Mouse (Mus musculus): ENCODE measurements around the gene Ythdc1. TPM values are rescaled to one million over a fixed set of nuclear protein-coding genes. Genes with fewer than 3 reads are reported as not detected.

The Ythdc1 gene
- polyA plus RNA-seq (2016; fragmentation: Nextera tagmentation; extraction: Ambion mirVana): 54.1 and 55.4 TPM in 2 replicates

DNA sequence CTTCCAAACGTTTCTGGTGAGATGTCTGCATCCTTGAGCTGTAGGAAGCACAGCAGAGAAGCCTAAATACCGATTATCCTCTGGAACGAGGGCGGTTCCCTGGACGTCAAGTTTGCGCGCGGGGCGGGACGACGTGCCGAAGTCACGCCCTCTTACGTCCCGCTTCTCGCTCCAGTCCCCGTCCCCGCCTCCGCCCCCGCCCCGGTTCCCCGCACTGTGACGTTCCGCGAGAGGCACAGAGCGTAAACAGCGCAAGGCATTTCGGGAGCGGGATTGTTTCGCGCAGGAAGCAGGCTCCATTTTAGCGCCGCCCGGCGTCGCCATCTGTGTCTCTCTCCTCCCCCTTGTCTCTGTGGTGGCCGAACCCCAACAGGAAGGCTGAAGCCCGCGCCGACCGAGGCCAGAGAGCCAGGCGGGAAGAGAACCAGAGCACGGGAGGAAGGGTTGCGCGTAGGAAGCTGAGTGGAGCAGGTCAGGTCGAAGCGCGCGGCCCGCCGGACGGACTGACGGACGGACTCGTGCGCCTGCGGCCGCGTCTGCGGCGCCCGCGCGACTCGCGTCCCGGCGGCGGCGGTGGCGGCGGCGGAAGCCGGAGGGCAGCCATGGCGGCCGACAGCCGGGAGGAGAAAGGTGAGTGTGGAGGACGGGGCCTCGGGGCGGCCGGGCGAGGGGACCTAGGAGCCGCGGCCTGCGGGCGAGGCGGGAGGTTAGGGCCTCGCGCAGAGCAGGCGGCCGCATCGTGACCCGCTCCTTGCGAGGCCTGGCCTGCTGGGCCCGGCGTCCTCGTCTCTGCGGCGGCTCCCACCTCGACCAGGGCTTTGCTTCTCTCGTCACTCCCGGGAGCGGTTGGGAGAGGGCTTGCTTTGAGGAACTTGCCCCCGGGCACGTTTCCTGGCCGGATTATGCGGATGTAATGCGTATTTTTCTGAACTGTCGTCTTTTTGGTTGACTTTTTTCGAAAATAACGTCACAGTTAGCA lies at the start of gene Ythdc1:
Gene Ythdc1 (plus strand): TSS at position 260 of the 979 bp plus-strand sequence.
- H3K4me3 ChIP-seq (replicated peaks): peak within 1 kb of the TSS; percentile 91
- WGBS: under 1% methylated on average over 104 of the region's 111 CpGs
- H3K27ac ChIP-seq: peak within 1 kb of the TSS; percentile 97
- peak within 1 kb of the TSS; percentile 93 for H3K9ac ChIP-seq
- H3K27me3 ChIP-seq: no peaks in the 10 kb centered on the region
- no peaks in the 10 kb centered on the region for H3K9me3 ChIP-seq
- H3K36me3 ChIP-seq (replicated peaks): no peaks in the 10 kb centered on the region
- H3K4me1 ChIP-seq: peaks cover 5% of the 10 kb centered on the region
- ATAC-seq (ENCODE audit: low FRiP score): peak; percentile 98
- H3K4me2 ChIP-seq: peak within 1 kb of the TSS; percentile 64

DNA sequence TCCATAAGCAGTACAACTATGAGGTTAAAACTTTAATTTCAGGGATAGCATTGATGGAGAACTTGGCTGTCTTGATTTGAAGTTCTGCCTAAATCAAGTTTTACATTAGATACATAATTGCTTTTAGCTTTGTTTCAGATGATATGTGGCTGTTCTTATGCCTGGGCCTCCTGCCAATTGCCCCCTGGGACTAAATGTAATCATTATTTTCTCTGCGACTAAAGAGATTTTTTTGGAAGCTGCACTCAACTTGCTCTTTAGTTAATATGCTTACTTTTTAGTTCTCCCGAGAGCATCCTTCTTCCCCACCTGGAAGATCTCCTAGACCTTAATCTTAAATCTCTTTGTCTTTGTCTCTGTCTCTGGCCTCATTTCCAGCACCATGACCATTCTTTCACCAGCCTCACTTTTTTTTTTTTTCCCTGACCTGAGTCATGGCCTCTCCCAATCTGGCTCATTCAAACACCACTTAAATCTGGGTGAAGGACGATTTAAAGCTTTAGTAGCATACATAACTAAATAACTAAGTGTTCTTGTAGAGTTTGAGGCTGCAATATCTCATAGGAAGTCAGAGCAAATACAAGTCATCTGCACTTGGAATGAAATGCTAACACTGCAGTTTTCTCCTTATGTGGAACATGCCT lies 34.9 kb upstream of the Ythdc1 start:
- no peak overlapping the region for H3K4me3 ChIP-seq (replicated peaks)
- no peak for ATAC-seq (ENCODE audit: low FRiP score)
- no peaks in the 10 kb centered on the region for H3K9me3 ChIP-seq
- WGBS: 58% methylated on average over 3 of the region's 3 CpGs
- no peaks in the 10 kb centered on the region for H3K27me3 ChIP-seq
- no peak overlapping the region for H3K9ac ChIP-seq
- no peaks in the 10 kb centered on the region for H3K36me3 ChIP-seq (replicated peaks)
- H3K27ac ChIP-seq: no peak overlapping the region
- no peak overlapping the region for H3K4me2 ChIP-seq
- H3K4me1 ChIP-seq: no peaks in the 10 kb centered on the region

DNA sequence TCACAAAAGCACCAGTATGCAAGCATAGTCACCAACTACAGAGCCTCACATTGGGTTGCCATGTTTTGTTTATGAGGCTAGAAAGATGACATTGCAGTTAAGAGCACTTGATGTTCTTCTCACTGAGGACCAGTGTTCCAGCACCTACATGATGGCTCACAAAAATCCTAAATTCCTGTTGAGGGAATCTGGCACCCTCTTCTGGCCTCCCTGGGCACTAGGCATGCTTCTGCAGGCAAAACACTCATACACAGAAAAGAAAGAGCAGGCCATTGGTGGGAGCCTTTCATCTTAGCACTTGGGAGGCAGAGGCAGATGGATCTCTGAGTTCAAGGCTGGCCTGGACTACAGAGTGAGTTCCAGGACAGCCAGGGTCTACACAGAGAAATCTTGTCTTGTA lies 33.0 kb upstream of the Ythdc1 start:
- Histone ChIP-seq H3K4me2 (no peak overlapping the region), H3K9me3 (no peaks in the 10 kb centered on the region), H3K9ac (no peak overlapping the region), H3K4me1 (no peaks in the 10 kb centered on the region), H3K36me3 (replicated peaks) (no peaks in the 10 kb centered on the region), H3K27ac (no peak overlapping the region), H3K27me3 (no peaks in the 10 kb centered on the region), H3K4me3 (replicated peaks) (no peak overlapping the region)
- no peak for ATAC-seq (ENCODE audit: low FRiP score)

DNA sequence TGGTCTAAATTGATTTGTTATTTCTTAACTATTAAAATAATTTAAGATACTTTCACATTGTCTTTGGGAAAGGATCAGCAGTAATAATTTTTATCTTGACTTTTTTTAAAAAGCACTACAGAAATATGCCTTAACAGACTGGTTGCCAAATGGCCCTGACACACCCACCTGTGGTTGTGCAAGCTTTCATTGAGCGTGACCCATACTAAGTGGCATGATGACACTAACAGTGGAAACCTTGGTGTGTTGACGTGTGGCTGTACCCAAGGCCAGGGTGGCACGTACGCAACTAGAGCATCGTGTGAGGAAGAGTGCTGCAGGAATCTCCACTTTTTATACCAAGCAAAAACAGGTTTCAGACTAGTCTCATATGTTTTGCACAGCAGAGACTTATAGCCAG lies 27.1 kb upstream of the Ythdc1 start:
- Histone ChIP-seq H3K4me3 (replicated peaks) (no peak overlapping the region), H3K27ac (no peak overlapping the region), H3K9me3 (no peaks in the 10 kb centered on the region), H3K36me3 (replicated peaks) (no peaks in the 10 kb centered on the region), H3K4me2 (no peak overlapping the region), H3K27me3 (no peaks in the 10 kb centered on the region), H3K9ac (no peak overlapping the region), H3K4me1 (no peaks in the 10 kb centered on the region)
- 90% methylated on average over 5 of the region's 5 CpGs for WGBS
- ATAC-seq (ENCODE audit: low FRiP score): no peak

DNA sequence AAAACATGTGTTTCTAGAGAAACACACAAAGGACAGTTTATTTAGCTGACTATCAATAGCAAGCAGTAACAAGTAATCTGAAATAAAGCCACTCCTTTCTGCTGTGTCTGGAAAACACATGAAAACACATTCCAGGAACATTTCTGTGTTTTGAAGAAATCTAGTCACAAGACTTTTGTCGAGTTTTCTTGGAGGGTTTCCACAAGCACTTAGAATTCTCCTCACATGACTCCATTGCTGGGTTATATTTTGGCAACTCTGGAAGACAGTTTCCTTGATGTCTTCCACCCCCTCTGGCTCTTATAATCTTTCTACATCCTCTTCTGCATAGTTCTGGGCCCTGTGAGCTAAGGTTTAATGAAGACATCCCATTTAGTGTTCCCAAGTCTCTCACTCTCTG lies 25.6 kb upstream of the Ythdc1 start:
- WGBS: 82% methylated on average over 1 of the region's 1 CpGs
- Histone ChIP-seq H3K4me1 (no peaks in the 10 kb centered on the region), H3K36me3 (replicated peaks) (no peaks in the 10 kb centered on the region)

DNA sequence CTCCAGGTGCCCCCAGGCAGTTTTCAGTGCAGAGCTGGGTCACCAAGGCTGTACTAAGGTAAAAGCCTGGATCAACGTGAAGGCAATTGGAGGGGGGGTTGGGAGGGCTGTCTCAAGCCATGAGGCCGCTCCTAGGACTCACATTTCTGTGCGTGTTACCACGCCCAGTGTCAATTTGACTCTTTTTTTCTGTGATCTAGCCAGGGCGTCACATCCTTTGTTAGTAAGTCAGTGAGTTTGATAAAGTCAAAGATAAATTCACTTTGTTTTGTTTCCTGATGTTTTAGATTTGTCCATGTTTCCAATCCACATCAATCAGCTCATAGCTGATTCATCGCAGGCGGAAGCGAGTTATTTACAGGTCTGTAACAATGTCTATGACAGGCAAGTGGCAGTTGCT lies 21.0 kb upstream of the Ythdc1 start:
- Histone ChIP-seq H3K4me1 (no peaks in the 10 kb centered on the region; the same call in 1 of the 2 replicates), H3K4me2 (no peak overlapping the region), H3K9me3 (no peaks in the 10 kb centered on the region), H3K9ac (no peak overlapping the region), H3K36me3 (replicated peaks) (no peaks in the 10 kb centered on the region), H3K27ac (no peak overlapping the region), H3K4me3 (replicated peaks) (no peak overlapping the region), H3K27me3 (no peaks in the 10 kb centered on the region)
- no peak for ATAC-seq (ENCODE audit: low FRiP score)
- WGBS: 71% methylated on average over 8 of the region's 8 CpGs

More for the DNA sequence above, 25.6 kb upstream of the Ythdc1 start:
- Histone ChIP-seq H3K4me3 (replicated peaks) (no peak overlapping the region), H3K9me3 (no peaks in the 10 kb centered on the region), H3K27me3 (no peaks in the 10 kb centered on the region), H3K4me2 (no peak overlapping the region), H3K9ac (no peak overlapping the region), H3K27ac (no peak overlapping the region)
- no peak for ATAC-seq (ENCODE audit: low FRiP score)

DNA sequence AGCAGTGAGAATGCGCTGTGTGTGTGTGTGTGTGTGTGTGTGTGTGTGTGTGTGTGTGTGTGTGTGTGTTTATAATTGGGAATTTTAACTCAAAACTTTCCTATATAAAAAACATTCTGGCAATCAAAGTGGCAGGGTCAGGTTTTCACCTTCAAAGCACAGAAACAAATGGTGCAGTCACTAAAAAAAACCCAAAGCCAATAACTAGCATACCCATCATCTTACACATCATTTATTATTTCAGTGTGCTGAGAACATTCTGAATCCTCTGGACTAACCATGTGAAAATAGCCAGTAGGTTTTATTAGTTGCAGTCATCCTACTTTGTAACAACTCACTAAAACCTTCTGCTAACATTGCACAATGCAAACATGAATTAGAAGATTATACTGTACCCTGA lies 19.8 kb upstream of the Ythdc1 start:
- 90% methylated on average over 1 of the region's 1 CpGs for WGBS
- H3K27ac ChIP-seq: no peak overlapping the region
- no peak overlapping the region for H3K4me3 ChIP-seq (replicated peaks)
- H3K27me3 ChIP-seq: no peaks in the 10 kb centered on the region
- H3K9me3 ChIP-seq: no peaks in the 10 kb centered on the region
- no peak overlapping the region for H3K4me2 ChIP-seq
- H3K9ac ChIP-seq: no peak overlapping the region
- no peaks in the 10 kb centered on the region; the same call in 1 of the 2 replicates for H3K4me1 ChIP-seq
- no peaks in the 10 kb centered on the region for H3K36me3 ChIP-seq (replicated peaks)
- ATAC-seq (ENCODE audit: low FRiP score): no peak

DNA sequence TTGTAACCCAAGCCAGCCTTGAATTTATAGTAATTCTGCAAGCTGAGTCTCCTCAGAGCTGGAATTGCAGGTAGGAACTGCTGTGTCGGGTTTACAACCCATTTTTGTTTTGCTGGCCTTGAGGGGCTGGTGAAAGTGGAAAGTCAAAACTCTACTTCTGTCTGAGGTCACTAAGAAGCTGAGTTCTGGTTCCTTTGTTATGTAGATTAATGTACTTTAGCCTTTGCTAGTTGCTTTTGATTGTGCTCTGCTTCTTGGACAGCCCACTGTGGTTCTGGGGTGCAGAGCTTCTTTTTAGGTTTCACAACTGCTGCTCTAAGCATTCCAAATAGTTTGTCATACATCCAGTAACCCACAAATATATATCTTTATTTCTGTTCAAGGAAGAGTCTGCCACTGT lies 17.2 kb upstream of the Ythdc1 start:
- Histone ChIP-seq H3K4me1 (no peaks in the 10 kb centered on the region; the same call in 1 of the 2 replicates), H3K36me3 (replicated peaks) (no peaks in the 10 kb centered on the region), H3K9ac (no peak overlapping the region), H3K9me3 (no peaks in the 10 kb centered on the region), H3K4me3 (replicated peaks) (no peak overlapping the region), H3K4me2 (no peak overlapping the region), H3K27me3 (no peaks in the 10 kb centered on the region), H3K27ac (no peak overlapping the region)
- ATAC-seq (ENCODE audit: low FRiP score): no peak
- 41% methylated on average over 1 of the region's 1 CpGs for WGBS

DNA sequence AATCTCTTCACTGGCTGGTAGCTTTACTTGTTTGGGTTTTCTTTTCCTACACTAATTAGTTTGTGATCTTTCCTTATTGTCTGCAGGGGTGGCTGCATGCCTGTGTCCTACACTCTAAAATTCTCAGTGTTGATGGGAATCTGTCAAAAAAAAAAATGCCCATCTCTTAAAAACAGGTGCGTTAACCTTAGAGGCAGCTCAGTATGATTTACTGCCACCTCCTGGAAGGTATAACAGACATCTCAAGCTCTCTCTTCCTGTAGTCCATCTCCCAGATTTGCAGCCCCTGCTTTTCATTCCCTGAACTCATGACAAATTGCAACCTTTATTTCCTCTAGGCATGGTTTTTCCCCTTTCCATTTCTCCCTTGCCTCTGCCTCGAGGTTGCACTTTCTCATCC lies 14.1 kb upstream of the Ythdc1 start:
- H3K4me1 ChIP-seq: no peaks in the 10 kb centered on the region; the same call in 1 of the 2 replicates
- H3K4me2 ChIP-seq: no peak overlapping the region
- no peak overlapping the region for H3K9ac ChIP-seq
- no peak overlapping the region for H3K27ac ChIP-seq
- ATAC-seq (ENCODE audit: low FRiP score): no peak
- no peak overlapping the region for H3K4me3 ChIP-seq (replicated peaks)
- H3K27me3 ChIP-seq: no peaks in the 10 kb centered on the region
- no peaks in the 10 kb centered on the region for H3K9me3 ChIP-seq
- 66% methylated on average over 2 of the region's 2 CpGs for WGBS
- no peaks in the 10 kb centered on the region for H3K36me3 ChIP-seq (replicated peaks)

DNA sequence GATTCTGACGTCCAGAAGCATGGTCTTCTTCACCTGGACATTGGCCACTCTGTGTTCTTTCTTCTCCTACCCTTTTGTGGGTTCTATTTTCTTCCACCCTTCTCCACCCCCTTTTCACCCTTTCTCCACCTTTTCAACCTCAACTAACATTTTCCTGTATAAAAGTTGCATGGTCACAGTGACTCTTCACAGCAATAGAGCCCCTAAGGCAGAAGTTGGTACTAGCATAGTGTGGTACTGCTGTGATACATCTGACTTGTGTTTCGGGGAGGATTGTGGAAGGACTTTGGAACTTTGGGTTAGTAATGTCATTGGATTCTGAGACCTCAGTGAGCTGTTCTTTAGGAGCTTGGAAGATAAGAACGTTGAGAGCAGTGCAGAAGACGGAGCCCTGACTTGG lies 11.8 kb upstream of the Ythdc1 start:
- no peak overlapping the region for H3K27ac ChIP-seq
- ATAC-seq (ENCODE audit: low FRiP score): no peak
- WGBS: 62% methylated on average over 4 of the region's 4 CpGs
- H3K36me3 ChIP-seq (replicated peaks): no peaks in the 10 kb centered on the region
- no peak overlapping the region for H3K4me2 ChIP-seq
- H3K9me3 ChIP-seq: no peaks in the 10 kb centered on the region
- no peaks in the 10 kb centered on the region for H3K27me3 ChIP-seq
- no peak overlapping the region for H3K4me3 ChIP-seq (replicated peaks)
- H3K9ac ChIP-seq: no peak overlapping the region
- H3K4me1 ChIP-seq: no peaks in the 10 kb centered on the region

DNA sequence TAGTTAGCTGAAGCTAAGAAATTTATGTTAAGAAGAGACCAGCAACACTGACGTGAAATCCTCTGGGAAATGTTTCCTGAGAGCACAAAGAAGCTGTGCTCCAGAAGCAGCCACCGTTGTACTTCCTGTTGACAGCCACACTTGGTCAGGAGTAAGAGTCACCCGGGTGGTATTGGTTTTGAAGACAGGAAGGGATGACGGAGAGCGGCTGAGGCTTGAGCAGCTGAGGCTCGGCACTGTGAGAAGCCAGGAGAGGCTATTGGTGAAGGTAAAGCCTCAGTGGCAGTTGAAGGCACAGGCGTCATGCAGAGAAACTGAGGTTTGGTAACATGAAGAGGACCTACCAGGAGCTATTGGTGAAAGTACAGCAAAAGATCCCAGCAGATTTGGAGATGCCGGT lies 11.2 kb upstream of the Ythdc1 start:
- Histone ChIP-seq H3K36me3 (replicated peaks) (no peaks in the 10 kb centered on the region), H3K27ac (no peak overlapping the region), H3K27me3 (no peaks in the 10 kb centered on the region), H3K4me1 (no peaks in the 10 kb centered on the region), H3K9ac (no peak overlapping the region), H3K9me3 (no peaks in the 10 kb centered on the region), H3K4me2 (no peak overlapping the region), H3K4me3 (replicated peaks) (no peak overlapping the region)
- WGBS: 77% methylated on average over 8 of the region's 8 CpGs
- no peak for ATAC-seq (ENCODE audit: low FRiP score)

DNA sequence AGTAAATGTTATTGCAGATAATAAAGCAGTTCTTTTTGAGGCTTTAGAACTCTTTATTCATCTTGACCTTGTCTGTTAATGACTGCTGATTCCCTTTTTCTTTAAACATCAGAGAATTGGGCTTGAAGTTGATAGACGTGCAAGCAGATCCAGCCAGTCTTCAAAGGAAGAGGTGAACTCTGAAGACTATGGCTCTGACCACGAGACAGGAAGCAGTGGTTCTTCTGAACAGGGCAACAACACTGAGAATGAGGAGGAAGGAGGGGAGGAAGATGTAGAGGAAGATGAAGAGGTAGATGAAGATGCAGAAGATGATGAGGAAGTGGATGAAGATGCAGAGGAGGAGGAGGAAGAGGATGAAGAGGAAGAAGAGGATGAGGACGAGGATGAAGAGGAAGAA lies 12.8 kb downstream of the Ythdc1 start:
- Histone ChIP-seq H3K36me3 (replicated peaks) (peaks cover 30% of the 10 kb centered on the region), H3K4me2 (no peak overlapping the region), H3K27me3 (no peaks in the 10 kb centered on the region), H3K4me3 (replicated peaks) (no peak overlapping the region), H3K4me1 (no peaks in the 10 kb centered on the region), H3K9me3 (no peaks in the 10 kb centered on the region), H3K9ac (no peak overlapping the region), H3K27ac (no peak overlapping the region)
- WGBS: 87% methylated on average over 3 of the region's 3 CpGs
- ATAC-seq (ENCODE audit: low FRiP score): no peak
